ENCODE assay signal across 13 mouse cellular contexts in genomic region chr8:61531944-61532795, GRCm38 (mm10). TPM values are rescaled to one million over a fixed set of nuclear protein-coding genes. Genes with fewer than 3 reads are reported as not detected.
A peak's percentile ranks its signal among the peaks of the same experiment; 100 is the strongest.
DNase-seq lines count a peak whose midpoint lies in the region; ATAC-seq and TF ChIP-seq lines count a peak whose summit lies in the region.
"Had no signal": no experiment of that assay in that cellular context is flagged by ENCODE, and none has a peak within 500 bp of the region (broad histone marks: within the 10 kb centered on the region; RNA-seq: fewer than 3 reads in every experiment).

No protein-coding gene starts in this region.

- H3K36me3 ChIP-seq in heart, postnatal 0 days (replicated peaks; ENCODE audit: control insufficient read depth, insufficient read depth, low read length): peaks cover 87% of the 10 kb centered on the region
- peaks cover 85% of the 10 kb centered on the region for H3K36me3 ChIP-seq in heart, embryonic 12.5 days
- no peaks in the 10 kb centered on the region for H3K36me3 ChIP-seq in midbrain, postnatal 0 days (ENCODE audit: insufficient read depth, low read length)
- H3K36me3 ChIP-seq in midbrain, embryonic 10.5 days: peaks cover 96% of the 10 kb centered on the region
- H3K36me3 ChIP-seq in small intestine, adult 2 months (ENCODE audit: control insufficient read depth, insufficient read depth, low read length): peaks cover 41% of the 10 kb centered on the region
- H3K36me3 ChIP-seq in limb, embryonic 10.5 days: peaks cover 95% of the 10 kb centered on the region

- H3K9ac ChIP-seq in heart, postnatal 0 days (replicated peaks; ENCODE audit: low read depth, low read length): no peak overlapping the region
- no peak overlapping the region for H3K9ac ChIP-seq in heart, embryonic 12.5 days
- H3K9ac ChIP-seq in midbrain, postnatal 0 days (replicated peaks; ENCODE audit: low read length, poor library complexity, severe bottlenecking): no peak overlapping the region
- H3K9ac ChIP-seq: heart, embryonic 13.5 days; hindbrain, embryonic 14.5 days had no signal

- TF ChIP-seq POLR2A in small intestine, adult 2 months (IDR thresholded peaks at IDR 0.05; ENCODE audit: low read depth, low read length): no peak

- no peak overlapping the region for H3K4me2 ChIP-seq in heart, postnatal 0 days (ENCODE audit: low read depth, low read length)
- H3K4me2 ChIP-seq in heart, embryonic 12.5 days: no peak overlapping the region
- H3K4me2 ChIP-seq in midbrain, postnatal 0 days (ENCODE audit: low read depth, low read length, poor library complexity, severe bottlenecking): no peak overlapping the region
- H3K4me2 ChIP-seq: heart, embryonic 13.5 days; hindbrain, embryonic 14.5 days had no signal

- no peak for DNase-seq in heart, postnatal 0 days (ENCODE audit: low spot score)
- DNase-seq in midbrain, postnatal 0 days (ENCODE audit: low spot score): no peak
- no peak for DNase-seq in midbrain, embryonic 10.5 days (ENCODE audit: low spot score)
- peak; percentile 40 for DNase-seq in brain, adult 2 months (ENCODE audit: low read depth, low spot score)
- no peak for DNase-seq in limb, embryonic 10.5 days (ENCODE audit: low spot score)
- DNase-seq in adrenal gland, adult 2 months: no peak
- DNase-seq: adrenal gland, postnatal 14 days; cerebellum, adult 9-11 months; kidney, postnatal 36 days had no signal

- no peak overlapping the region for H3K4me3 ChIP-seq in heart, postnatal 0 days (ENCODE audit: low read depth, low read length)
- H3K4me3 ChIP-seq in heart, embryonic 12.5 days: no peak overlapping the region
- H3K4me3 ChIP-seq in midbrain, postnatal 0 days (ENCODE audit: low read depth, low read length): no peak overlapping the region
- no peak overlapping the region for H3K4me3 ChIP-seq in midbrain, embryonic 10.5 days
- no peak overlapping the region for H3K4me3 ChIP-seq in small intestine, adult 2 months (ENCODE audit: low read depth, low read length)
- no peak overlapping the region for H3K4me3 ChIP-seq in limb, embryonic 10.5 days
- H3K4me3 ChIP-seq: heart, embryonic 13.5 days had no signal

- 68% methylated on average over 22 of the region's 22 CpGs for WGBS in heart, postnatal 0 days
- 59% methylated on average over 22 of the region's 22 CpGs for WGBS in heart, embryonic 12.5 days
- WGBS in midbrain, postnatal 0 days: 72% methylated on average over 22 of the region's 22 CpGs
- 67% methylated on average over 22 of the region's 22 CpGs for WGBS in midbrain, embryonic 10.5 days
- 88% methylated on average over 22 of the region's 22 CpGs for WGBS in small intestine, adult 2 months
- WGBS in limb, embryonic 10.5 days: 70% methylated on average over 22 of the region's 22 CpGs

- no peaks in the 10 kb centered on the region for H3K27me3 ChIP-seq in heart, postnatal 0 days (ENCODE audit: control insufficient read depth, insufficient read depth, low read length)
- no peaks in the 10 kb centered on the region for H3K27me3 ChIP-seq in heart, embryonic 12.5 days (replicated peaks)
- no peaks in the 10 kb centered on the region for H3K27me3 ChIP-seq in midbrain, postnatal 0 days (ENCODE audit: insufficient read depth, low read length)
- H3K27me3 ChIP-seq in midbrain, embryonic 10.5 days (ENCODE audit: low read depth, poor library complexity, severe bottlenecking): no peaks in the 10 kb centered on the region
- no peaks in the 10 kb centered on the region for H3K27me3 ChIP-seq in small intestine, adult 2 months (ENCODE audit: control insufficient read depth, insufficient read depth, low read length)
- no peaks in the 10 kb centered on the region for H3K27me3 ChIP-seq in limb, embryonic 10.5 days (ENCODE audit: low read depth, poor library complexity, severe bottlenecking)
- H3K27me3 ChIP-seq: heart, embryonic 13.5 days had no signal

- peak; percentile 36 for TF ChIP-seq CTCF in heart, postnatal 0 days (IDR thresholded peaks at IDR 0.05; ENCODE audit: low read depth)
- TF ChIP-seq CTCF in midbrain, postnatal 0 days (IDR thresholded peaks at IDR 0.05): peak; percentile 49
- TF ChIP-seq CTCF in small intestine, adult 2 months (IDR thresholded peaks at IDR 0.05; ENCODE audit: extremely low read depth, insufficient read length, insufficient replicate concordance, low read depth, low read length): peak; percentile 39; the same call in 1 of the 2 replicates

- TF ChIP-seq EP300 in heart, postnatal 0 days (IDR thresholded peaks at IDR 0.05; ENCODE audit: low read depth): no peak

- H3K9me3 ChIP-seq in heart, postnatal 0 days (replicated peaks; ENCODE audit: control insufficient read depth, low read length): no peaks in the 10 kb centered on the region
- no peaks in the 10 kb centered on the region for H3K9me3 ChIP-seq in heart, embryonic 12.5 days (replicated peaks)
- no peaks in the 10 kb centered on the region for H3K9me3 ChIP-seq in midbrain, postnatal 0 days (ENCODE audit: low read length)
- no peaks in the 10 kb centered on the region for H3K9me3 ChIP-seq in midbrain, embryonic 10.5 days (replicated peaks)
- H3K9me3 ChIP-seq in limb, embryonic 10.5 days (replicated peaks): no peaks in the 10 kb centered on the region
- H3K9me3 ChIP-seq: heart, embryonic 13.5 days had no signal

- ATAC-seq in heart, postnatal 0 days (ENCODE audit: insufficient read depth, low read depth): no peak
- ATAC-seq in heart, embryonic 12.5 days (ENCODE audit: insufficient number of reproducible peaks, low FRiP score): no peak
- ATAC-seq in midbrain, postnatal 0 days (ENCODE audit: low FRiP score): no peak

- H3K4me1 ChIP-seq in heart, postnatal 0 days (ENCODE audit: control insufficient read depth, insufficient read depth): peaks cover 5% of the 10 kb centered on the region; the same call in 1 of the 2 replicates
- H3K4me1 ChIP-seq in heart, embryonic 12.5 days (replicated peaks): peaks cover 14% of the 10 kb centered on the region
- H3K4me1 ChIP-seq in midbrain, postnatal 0 days (ENCODE audit: insufficient read depth, low read length): no peaks in the 10 kb centered on the region
- H3K4me1 ChIP-seq in midbrain, embryonic 10.5 days: no peaks in the 10 kb centered on the region
- H3K4me1 ChIP-seq in small intestine, adult 2 months (ENCODE audit: control insufficient read depth, insufficient read depth, insufficient read length, low read length): peaks cover 11% of the 10 kb centered on the region
- 0 out of 2 replicates have a peak, but pooled peaks cover 7% of the 10 kb centered on the region for H3K4me1 ChIP-seq in limb, embryonic 10.5 days

- H3K27ac ChIP-seq in heart, postnatal 0 days (ENCODE audit: low read depth): no peak overlapping the region
- no peak overlapping the region for H3K27ac ChIP-seq in heart, embryonic 12.5 days (ENCODE audit: poor library complexity, severe bottlenecking)
- no peak overlapping the region for H3K27ac ChIP-seq in midbrain, postnatal 0 days (ENCODE audit: low read depth, low read length)
- H3K27ac ChIP-seq in midbrain, embryonic 10.5 days (replicated peaks): no peak overlapping the region
- no peak overlapping the region for H3K27ac ChIP-seq in small intestine, adult 2 months (ENCODE audit: insufficient read depth, low read depth, low read length)
- H3K27ac ChIP-seq in limb, embryonic 10.5 days: no peak overlapping the region
- H3K27ac ChIP-seq: heart, embryonic 13.5 days; hindbrain, embryonic 14.5 days had no signal

RNA-seq across cellular contexts. Expression of gene Cbr4, which starts 44.6 kb away (rescaled TPM):
- 31.0 and 74.6 TPM in 2 replicates for total RNA-seq in heart, postnatal 0 days (2014; rRNA removed; ENCODE audit: low replicate concordance)
- 86.2 and 86.5 TPM in 2 replicates for polyA plus RNA-seq in heart, postnatal 0 days (2015; fragmentation: Nextera tagmentation; extraction: Ambion mirVana)
- 37.8 and 39.0 TPM in 2 replicates for polyA plus RNA-seq in heart, embryonic 12.5 days (2016; fragmentation: Nextera tagmentation; extraction: Ambion mirVana)
- 8.8 TPM in 2 replicates for total RNA-seq in midbrain, postnatal 0 days (2014; rRNA removed)
- polyA plus RNA-seq in midbrain, postnatal 0 days (2015; fragmentation: Nextera tagmentation; extraction: Ambion mirVana): 19.2 and 20.2 TPM in 2 replicates
- 28.1 and 30.0 TPM in 2 replicates for polyA plus RNA-seq in midbrain, embryonic 10.5 days (2016; fragmentation: Nextera tagmentation; extraction: Ambion mirVana)
- polyA plus RNA-seq in small intestine, adult 2 months (2012; rRNA removed): 0.83 and 1.4 TPM in 2 replicates
- 23.2 and 28.2 TPM in 2 replicates for polyA plus RNA-seq in limb, embryonic 10.5 days (2016; fragmentation: Nextera tagmentation; extraction: Ambion mirVana)
- total RNA-seq in adrenal gland, adult 2 months (2021): 10 to 100 TPM; 38.9 to 51.9 TPM
- 1.6 and 3.8 TPM in 2 replicates for polyA plus RNA-seq in adrenal gland, adult 2 months (2012; rRNA removed)
